Mouse (Mus musculus) MEL (cell line): Measurements from ENCODE around the gene Zfp961. TPM values are rescaled to one million over a fixed set of nuclear protein-coding genes. Genes with fewer than 3 reads are reported as not detected.

Source experiments
- DNase-seq: peaks from one replicate; pipeline ENCODE4 v3.0.0; 2011; ENCODE audit warnings: low read depth, low spot score
- H3K27ac ChIP-seq: 2 replicates; pipeline ENCODE4 v1.5.1; 2012; ENCODE audit warnings: low read depth, mild to moderate bottlenecking, control low read depth, low read length, moderate library complexity; ENCODE audit not compliant: control insufficient read depth
- H3K27me3 ChIP-seq, 2 experiments: fragments of 150-350 bp in 1 of 2; sonication (generic) in 1 of 2; 2 replicates each; pipeline ENCODE4 v1.6.1; 2012; ENCODE audit warnings: low read length in 2 of 2, mild to moderate bottlenecking in 2 of 2, improper control_type of control experiment in 1 of 2, moderate library complexity in 1 of 2; ENCODE audit not compliant: insufficient read depth in 2 of 2, control insufficient read depth in 1 of 2
- H3K36me3 ChIP-seq, 2 experiments: 2 replicates each; pipeline ENCODE4 v1.6.1; 2012 to 2014; ENCODE audit warnings: low read length in 2 of 2, improper control_type of control experiment in 1 of 2, inconsistent platforms in 1 of 2, mild to moderate bottlenecking in 1 of 2; ENCODE audit not compliant: insufficient read depth in 2 of 2, control insufficient read depth in 1 of 2
- H3K4me1 ChIP-seq, 2 experiments: fragments of 150-350 bp in 1 of 2; sonication (generic) in 1 of 2; 2 replicates each; pipeline ENCODE4 v1.6.1; 2012; ENCODE audit warnings: low read length in 2 of 2, improper control_type of control experiment in 1 of 2, mild to moderate bottlenecking in 1 of 2; ENCODE audit not compliant: insufficient read depth in 2 of 2, control insufficient read depth in 1 of 2
- H3K4me3 ChIP-seq, 2 experiments: fragments of 150-350 bp in 1 of 2; sonication (generic) in 1 of 2; 2 replicates each; pipeline ENCODE4 v1.5.1; 2012; ENCODE audit warnings: low read depth in 2 of 2, low read length in 2 of 2, mild to moderate bottlenecking in 2 of 2, moderate library complexity in 2 of 2, control low read depth in 1 of 2, improper control_type of control experiment in 1 of 2; ENCODE audit not compliant: control insufficient read depth in 1 of 2, insufficient read depth in 1 of 2
- H3K79me2 ChIP-seq: 2 replicates; pipeline ENCODE4 v1.6.1; 2012; ENCODE audit warnings: mild to moderate bottlenecking, low read length, moderate library complexity; ENCODE audit not compliant: control insufficient read depth, poor library complexity, insufficient read depth
- H3K9ac ChIP-seq: 2 replicates; pipeline ENCODE4 v1.6.1; 2012; ENCODE audit warnings: low read depth, mild to moderate bottlenecking, control low read depth, low read length, moderate library complexity; ENCODE audit not compliant: control insufficient read depth, poor library complexity, severe bottlenecking
- H3K9me3 ChIP-seq: fragments of 150-350 bp; sonication (generic); replicated peaks from 2 replicates; pipeline ENCODE4 v1.6.1; 2012; ENCODE audit warnings: mild to moderate bottlenecking, low read length, improper control_type of control experiment, moderate library complexity; ENCODE audit not compliant: insufficient read depth
- BHLHE40 ChIP-seq: IDR thresholded peaks from 2 replicates; pipeline ENCODE4 v1.6.1; 2012; ENCODE audit warnings: low read depth, mild to moderate bottlenecking, inconsistent platforms, low read length, improper control_type of control experiment, borderline replicate concordance
- CTCF ChIP-seq, 3 experiments: IDR thresholded peaks in 2 of 3; conservative IDR thresholded peaks in 1 of 3; 2 replicates each; pipeline ENCODE4 v1.5.1; 2011 to 2012; ENCODE audit warnings: low read length in 3 of 3, low read depth in 2 of 3, mild to moderate bottlenecking in 2 of 3, improper control_type of control experiment in 1 of 3, inconsistent platforms in 1 of 3, mixed read lengths in 1 of 3, moderate library complexity in 1 of 3; ENCODE audit not compliant: control insufficient read depth in 1 of 3, insufficient read depth in 1 of 3, poor library complexity in 1 of 3, severe bottlenecking in 1 of 3
- EP300 ChIP-seq, 2 experiments: IDR thresholded peaks; 2 replicates each; pipeline ENCODE4 v1.6.1; 2011; ENCODE audit warnings: improper control_type of control experiment in 2 of 2, low read length in 2 of 2, low read depth in 1 of 2, mild to moderate bottlenecking in 1 of 2
- ETS1 ChIP-seq: IDR thresholded peaks from 2 replicates; pipeline ENCODE4 v1.6.1; 2012; ENCODE audit warnings: low read depth, mild to moderate bottlenecking, inconsistent platforms, low read length, improper control_type of control experiment, moderate library complexity
- GABPA ChIP-seq: IDR thresholded peaks from 2 replicates; pipeline ENCODE4 v1.6.1; 2012; ENCODE audit warnings: low read depth, mild to moderate bottlenecking, inconsistent platforms, low read length, improper control_type of control experiment, moderate library complexity
- GATA1 ChIP-seq: IDR thresholded peaks from 2 replicates; pipeline ENCODE4 v1.6.1; 2011; ENCODE audit warnings: low read depth, low read length, improper control_type of control experiment
- JUND ChIP-seq: IDR thresholded peaks from 2 replicates; pipeline ENCODE4 v1.6.1; 2011; ENCODE audit warnings: low read depth, mild to moderate bottlenecking, improper control_type of control experiment, low read length
- MYB ChIP-seq: IDR thresholded peaks from 2 replicates; pipeline ENCODE4 v1.6.1; 2011; ENCODE audit warnings: mild to moderate bottlenecking, low read depth, low read length, improper control_type of control experiment
- MYC ChIP-seq: IDR thresholded peaks from 2 replicates; pipeline ENCODE4 v1.6.1; 2011; ENCODE audit warnings: low read depth, mild to moderate bottlenecking, low read length, improper control_type of control experiment, moderate library complexity
- NELFE ChIP-seq: IDR thresholded peaks from 2 replicates; pipeline ENCODE4 v1.6.1; 2011; ENCODE audit warnings: low read depth, low read length, improper control_type of control experiment
- RAD21 ChIP-seq: IDR thresholded peaks from 2 replicates; pipeline ENCODE4 v1.6.1; 2011; ENCODE audit warnings: mild to moderate bottlenecking, low read depth, low read length, improper control_type of control experiment
- SMC3 ChIP-seq: IDR thresholded peaks from 2 replicates; pipeline ENCODE4 v1.6.1; 2011; ENCODE audit warnings: low read depth, low read length, improper control_type of control experiment
- USF1 ChIP-seq: IDR thresholded peaks from 2 replicates; pipeline ENCODE4 v1.6.1; 2014; ENCODE audit warnings: low read depth, mild to moderate bottlenecking, inconsistent platforms, low read length, improper control_type of control experiment, moderate library complexity
- ZMIZ1 ChIP-seq: IDR thresholded peaks from 2 replicates; pipeline ENCODE4 v1.6.1; 2012; ENCODE audit warnings: low read depth, mild to moderate bottlenecking, inconsistent platforms, low read length, improper control_type of control experiment, moderate library complexity
- polyA plus RNA-seq, 2 experiments: library from polyadenylated mRNA; stranded (reverse) in 1 of 2; unstranded in 1 of 2; fragments of >175 nt in 1 of 2; fragments of >200 nt in 1 of 2; gene quantifications; 2 replicates each; pipeline versions ENCODE4 v1.2.1 to v1.2.4; 2012; ENCODE audit warnings: low replicate concordance in 2 of 2, low read depth in 1 of 2; ENCODE audit not compliant: insufficient read length in 2 of 2, insufficient read depth in 1 of 2, missing spikeins in 1 of 2
- total RNA-seq: library from RNA; depleted of rRNA; stranded (reverse); fragments of 300-350 nt; gene quantifications from 2 replicates; pipeline ENCODE4 v1.2.3, GENCODE M21; 2012

The Zfp961 gene
- total and polyA plus RNA-seq, 3 experiments, result 26.1 to 30.6 TPM; not detected in 1

DNA sequence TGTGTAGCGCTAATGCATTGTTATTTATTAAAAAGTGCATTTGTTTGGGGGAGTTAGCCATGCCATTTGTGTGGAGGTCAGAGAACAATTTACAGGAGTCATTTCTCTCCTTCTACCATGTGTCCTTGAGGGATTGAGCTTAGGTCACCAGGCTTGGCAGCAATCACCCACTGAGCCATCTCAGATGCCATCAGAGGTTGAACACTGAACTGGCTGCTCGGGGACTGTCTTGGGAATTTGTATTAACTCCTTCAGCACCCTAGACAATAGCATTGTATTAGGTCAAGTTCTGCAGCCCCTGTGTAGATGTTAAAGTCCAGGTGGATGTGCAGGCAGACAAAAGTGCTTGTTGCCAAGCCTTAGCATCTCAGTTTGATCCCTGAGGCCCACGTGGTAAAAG, 13.2 kb downstream of the Zfp961 start:
- no peak overlapping the region for H3K27ac ChIP-seq
- no peaks in the 10 kb centered on the region; a peak in 1 of 4 replicates for H3K4me1 ChIP-seq
- H3K4me3 ChIP-seq, result no peak overlapping the region
- H3K27me3 ChIP-seq, result no peaks in the 10 kb centered on the region
- peaks cover 35% of the 10 kb centered on the region for H3K79me2 ChIP-seq
- no peak overlapping the region for H3K9ac ChIP-seq
- no peaks in the 10 kb centered on the region for H3K9me3 ChIP-seq
- TF ChIP-seq BHLHE40 (no peak), NELFE (no peak), EP300 (IDR thresholded peaks at IDR 0.05; ENCODE audit: low read depth in 1 of 2, low read length in 2 of 2) (no peak), JUND (no peak), CTCF (IDR thresholded peaks at IDR 0.05 in 2 of 3, conservative IDR thresholded peaks at IDR 0.05 in 1 of 3; ENCODE audit: control insufficient read depth in 1 of 3, insufficient read depth in 1 of 3, low read depth in 2 of 3, low read length in 3 of 3, poor library complexity in 1 of 3, severe bottlenecking in 1 of 3) (no peak), ETS1 (no peak), USF1 (no peak), GATA1 (no peak), MYB (no peak), GABPA (no peak), ZMIZ1 (no peak)
- TF ChIP-seq, all 39 proteins: peak for 0
- H3K36me3 ChIP-seq, result peaks cover 0 to 55% of the 10 kb centered on the region in 2 experiments; a peak in 2 of 4 replicates
- no peak for DNase-seq

DNA sequence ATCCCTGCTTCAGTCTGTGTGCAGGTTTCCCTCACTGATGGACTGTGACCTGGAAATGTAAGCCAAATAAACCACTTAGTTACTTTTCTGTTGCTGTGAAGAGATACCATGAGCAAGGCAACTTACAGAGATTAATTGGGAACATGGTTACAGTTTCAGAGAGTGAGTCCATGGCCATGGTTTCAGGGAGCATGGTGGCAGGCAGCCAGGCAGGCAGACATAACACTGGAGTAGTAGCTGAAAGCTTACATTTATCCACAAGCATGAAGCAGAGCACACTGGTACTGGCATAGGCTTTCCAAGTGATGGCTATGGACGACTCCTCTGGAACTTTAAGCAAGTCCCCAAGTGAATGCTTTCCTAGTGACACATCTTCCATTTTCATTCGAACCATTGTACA, 14.3 kb downstream of the Zfp961 start:
- peaks cover 30% of the 10 kb centered on the region for H3K79me2 ChIP-seq
- no peak overlapping the region for H3K27ac ChIP-seq
- peaks cover 0 to 54% of the 10 kb centered on the region in 2 experiments; a peak in 2 of 4 replicates for H3K36me3 ChIP-seq
- H3K9me3 ChIP-seq, result no peaks in the 10 kb centered on the region
- H3K4me3 ChIP-seq, result no peak overlapping the region
- no peaks in the 10 kb centered on the region; a peak in 1 of 4 replicates for H3K4me1 ChIP-seq
- no peak overlapping the region for H3K9ac ChIP-seq
- TF ChIP-seq CTCF (IDR thresholded peaks at IDR 0.05 in 2 of 3, conservative IDR thresholded peaks at IDR 0.05 in 1 of 3; ENCODE audit: control insufficient read depth in 1 of 3, insufficient read depth in 1 of 3, low read depth in 2 of 3, low read length in 3 of 3, poor library complexity in 1 of 3, severe bottlenecking in 1 of 3), result no peak
- TF ChIP-seq ETS1, result no peak
- no peak for DNase-seq
- no peaks in the 10 kb centered on the region for H3K27me3 ChIP-seq

DNA sequence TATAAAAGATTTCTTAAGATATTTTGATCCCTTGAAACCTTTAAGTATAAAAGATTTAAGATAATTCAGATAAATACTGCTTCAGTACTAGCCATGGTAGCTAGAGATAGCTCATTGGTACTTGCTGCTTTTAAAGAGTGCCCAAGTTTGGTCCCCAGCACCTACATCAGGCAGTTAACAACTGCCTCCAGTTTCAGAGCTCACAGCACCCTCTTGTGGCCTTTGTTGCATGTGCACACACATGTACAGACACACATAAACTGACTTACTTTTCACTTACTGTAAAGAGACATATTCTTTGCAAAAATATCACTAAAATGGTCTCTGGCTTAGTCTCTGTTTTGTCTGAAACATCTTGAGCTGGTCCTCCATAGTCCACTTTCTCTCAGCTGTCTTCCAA, 15.6 kb downstream of the Zfp961 start:
- H3K9me3 ChIP-seq, result no peaks in the 10 kb centered on the region
- DNase-seq, result peak; percentile 53
- TF ChIP-seq RAD21 (peak; percentile 41), CTCF (IDR thresholded peaks at IDR 0.05 in 2 of 3, conservative IDR thresholded peaks at IDR 0.05 in 1 of 3; ENCODE audit: control insufficient read depth in 1 of 3, insufficient read depth in 1 of 3, low read depth in 2 of 3, low read length in 3 of 3, poor library complexity in 1 of 3, severe bottlenecking in 1 of 3) (peak; percentile 36 to 48 (median 42); a peak in 5 of 6 replicates), MYC (no peak), SMC3 (peak; percentile 41)
- H3K9ac ChIP-seq, result no peak overlapping the region
- no peaks in the 10 kb centered on the region for H3K27me3 ChIP-seq
- H3K4me1 ChIP-seq, result no peaks in the 10 kb centered on the region
- H3K4me3 ChIP-seq, result no peak overlapping the region
- H3K36me3 ChIP-seq, result peaks cover 0 to 51% of the 10 kb centered on the region in 2 experiments; a peak in 2 of 4 replicates
- H3K79me2 ChIP-seq, result peaks cover 19% of the 10 kb centered on the region; the same call in 1 of the 2 replicates
- no peak overlapping the region for H3K27ac ChIP-seq
